Mouse (Mus musculus): ENCODE data around the gene Rps6ka2. TPM values are rescaled to one million over a fixed set of nuclear protein-coding genes. Genes with fewer than 3 reads are reported as not detected.

Rps6ka2 gene
- polyA plus RNA-seq, 1 experiment from 2014 or later, result 8.4 TPM

GRCm38 (mm10) chr17:7168961-7169626 is 821 bp upstream of the Rps6ka2 start:
- H3K4me1 ChIP-seq (replicated peaks; ENCODE audit: insufficient read depth, low read length), result 0 out of 2 replicates have a peak, but pooled peaks cover 13% of the 10 kb centered on the region
- no peaks in the 10 kb centered on the region for H3K27me3 ChIP-seq (ENCODE audit: insufficient read depth, low read length)
- peak overlapping the region; percentile 83 for H3K27ac ChIP-seq
- peak; percentile 31; the same call in 1 of the 2 replicates for ATAC-seq (replicated peaks; ENCODE audit: low FRiP score, low read depth)
- no peaks in the 10 kb centered on the region for H3K9me3 ChIP-seq (replicated peaks; ENCODE audit: low read length)
- 8% methylated on average over 15 of the region's 15 CpGs for WGBS
- H3K9ac ChIP-seq (ENCODE audit: low read depth, low read length), result peak overlapping the region; percentile 4; the same call in 1 of the 2 replicates
- H3K36me3 ChIP-seq (ENCODE audit: insufficient read depth, low read length), result no peaks in the 10 kb centered on the region
- TF ChIP-seq CTCF (IDR thresholded peaks at IDR 0.05; ENCODE audit: low read depth), result no peak
- H3K4me3 ChIP-seq (replicated peaks; ENCODE audit: low read depth, low read length), result peak overlapping the region; percentile 23
- H3K4me2 ChIP-seq (ENCODE audit: low read length), result peak overlapping the region; percentile 60
- peak; percentile 81 for DNase-seq (ENCODE audit: low spot score)

DNA sequence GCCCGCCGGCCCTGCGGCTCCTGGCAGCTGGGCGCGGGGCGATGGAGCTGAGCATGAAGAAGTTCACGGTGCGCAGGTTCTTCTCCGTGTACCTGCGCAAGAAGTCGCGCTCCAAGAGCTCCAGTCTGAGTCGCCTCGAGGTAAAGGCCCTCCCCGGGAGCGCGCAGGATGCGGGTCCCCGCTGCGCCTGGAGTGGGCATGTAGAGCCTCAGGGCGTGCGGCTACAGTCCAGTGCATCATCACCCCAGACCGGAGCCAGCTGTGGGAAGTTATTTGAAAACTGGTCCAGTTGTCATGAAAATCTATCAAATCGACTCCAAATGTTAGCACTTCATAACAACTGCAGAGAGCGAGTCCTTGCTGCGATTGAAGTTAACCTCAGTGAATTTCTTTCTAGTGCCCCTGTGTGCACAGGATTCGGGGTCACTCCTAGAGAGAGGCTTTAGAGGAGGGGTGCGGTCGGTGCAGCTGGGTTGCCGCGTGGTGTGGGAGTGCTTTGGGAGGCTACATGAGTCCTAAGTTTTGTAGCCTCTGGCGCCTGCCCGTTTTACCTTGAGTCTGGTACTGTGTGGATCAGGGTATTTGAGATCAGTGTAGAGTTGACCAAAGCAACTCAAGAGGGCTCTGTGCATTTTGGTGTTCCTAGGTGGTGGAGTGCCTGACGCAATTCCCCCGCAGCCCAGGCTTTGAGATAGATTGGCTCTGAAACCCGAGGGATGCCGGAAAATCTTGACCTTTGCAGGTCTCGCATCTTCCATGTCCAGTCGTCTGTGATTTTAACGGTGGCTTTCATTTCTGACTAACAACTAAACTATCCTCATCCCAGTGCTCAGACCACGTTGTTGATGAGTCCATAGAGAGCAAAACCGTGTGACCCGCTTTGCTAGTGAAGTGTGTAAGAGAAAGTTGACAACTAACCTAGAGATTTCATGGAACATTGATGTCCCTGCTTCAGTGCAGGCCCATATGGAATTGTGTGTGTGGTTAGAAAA is 685 bp downstream of the Rps6ka2 start:
- no peak for TF ChIP-seq CTCF (IDR thresholded peaks at IDR 0.05; ENCODE audit: low read depth)
- peak overlapping the region; percentile 80 for H3K27ac ChIP-seq
- H3K9ac ChIP-seq (ENCODE audit: low read depth, low read length), result peak overlapping the region; percentile 70
- H3K36me3 ChIP-seq (ENCODE audit: insufficient read depth, low read length), result no peaks in the 10 kb centered on the region
- H3K27me3 ChIP-seq (ENCODE audit: insufficient read depth, low read length), result no peaks in the 10 kb centered on the region
- peak overlapping the region; percentile 74 for H3K4me2 ChIP-seq (ENCODE audit: low read length)
- H3K4me1 ChIP-seq (replicated peaks; ENCODE audit: insufficient read depth, low read length), result 0 out of 2 replicates have a peak, but pooled peaks cover 13% of the 10 kb centered on the region
- ATAC-seq (replicated peaks; ENCODE audit: low FRiP score, low read depth) (peak; percentile 18; the same call in 1 of the 2 replicates), DNase-seq (ENCODE audit: low spot score) (no peak)
- H3K9me3 ChIP-seq (replicated peaks; ENCODE audit: low read length), result no peaks in the 10 kb centered on the region
- whole genome bisulfite sequencing, result 2% methylated on average over 43 of the region's 43 CpGs
- peak overlapping the region; percentile 71 for H3K4me3 ChIP-seq (replicated peaks; ENCODE audit: low read depth, low read length)

- H3K9ac ChIP-seq (ENCODE audit: low read depth, low read length), result no peak overlapping the region
- TF ChIP-seq CTCF (IDR thresholded peaks at IDR 0.05; ENCODE audit: low read depth), result no peak
- no peak overlapping the region for H3K4me2 ChIP-seq (ENCODE audit: low read length)
- H3K4me1 ChIP-seq (replicated peaks; ENCODE audit: insufficient read depth, low read length), result 0 out of 2 replicates have a peak, but pooled peaks cover 7% of the 10 kb centered on the region
- no peaks in the 10 kb centered on the region for H3K27me3 ChIP-seq (ENCODE audit: insufficient read depth, low read length)
- DNase-seq (ENCODE audit: low spot score) (no peak), ATAC-seq (replicated peaks; ENCODE audit: low FRiP score, low read depth) (no peak)
- no peak overlapping the region for H3K27ac ChIP-seq
- H3K9me3 ChIP-seq (replicated peaks; ENCODE audit: low read length), result no peaks in the 10 kb centered on the region
- H3K4me3 ChIP-seq (replicated peaks; ENCODE audit: low read depth, low read length), result no peak overlapping the region
- no peaks in the 10 kb centered on the region for H3K36me3 ChIP-seq (ENCODE audit: insufficient read depth, low read length)
- WGBS, result 34% methylated on average over 15 of the region's 15 CpGs
These were observed 3.6 kb downstream of the Rps6ka2 start for GRCm38 (mm10) chr17:7173331-7174028.

DNA sequence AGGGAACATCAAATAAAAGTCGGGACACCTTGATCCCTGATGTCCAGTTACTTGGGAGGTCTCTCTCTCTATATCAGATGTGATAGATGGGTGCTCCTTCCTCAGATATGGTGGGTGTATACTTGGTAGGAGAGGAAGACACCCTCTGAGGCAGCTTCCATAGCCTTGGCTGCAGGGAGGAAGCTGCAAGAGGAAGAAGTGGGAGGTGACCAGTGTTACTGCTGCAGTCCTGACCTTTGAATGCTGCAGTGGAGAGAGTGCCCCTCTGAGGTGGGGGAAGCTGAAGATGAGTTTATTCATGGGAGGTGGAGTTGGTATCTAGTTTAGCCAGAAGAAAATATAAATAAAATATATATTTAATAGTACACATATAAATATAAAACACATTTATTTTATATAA is 5.4 kb downstream of the Rps6ka2 start:
- Histone ChIP-seq H3K4me2 (ENCODE audit: low read length) (no peak overlapping the region), H3K27ac (no peak overlapping the region), H3K4me1 (replicated peaks; ENCODE audit: insufficient read depth, low read length) (0 out of 2 replicates have a peak, but pooled peaks cover 4% of the 10 kb centered on the region), H3K9me3 (replicated peaks; ENCODE audit: low read length) (no peaks in the 10 kb centered on the region), H3K27me3 (ENCODE audit: insufficient read depth, low read length) (no peaks in the 10 kb centered on the region), H3K36me3 (ENCODE audit: insufficient read depth, low read length) (no peaks in the 10 kb centered on the region), H3K9ac (ENCODE audit: low read depth, low read length) (no peak overlapping the region), H3K4me3 (replicated peaks; ENCODE audit: low read depth, low read length) (no peak overlapping the region)
- no peak for TF ChIP-seq CTCF (IDR thresholded peaks at IDR 0.05; ENCODE audit: low read depth)
- DNase-seq (ENCODE audit: low spot score) (no peak), ATAC-seq (replicated peaks; ENCODE audit: low FRiP score, low read depth) (no peak)
- WGBS, result 61% methylated on average over 1 of the region's 1 CpGs

DNA sequence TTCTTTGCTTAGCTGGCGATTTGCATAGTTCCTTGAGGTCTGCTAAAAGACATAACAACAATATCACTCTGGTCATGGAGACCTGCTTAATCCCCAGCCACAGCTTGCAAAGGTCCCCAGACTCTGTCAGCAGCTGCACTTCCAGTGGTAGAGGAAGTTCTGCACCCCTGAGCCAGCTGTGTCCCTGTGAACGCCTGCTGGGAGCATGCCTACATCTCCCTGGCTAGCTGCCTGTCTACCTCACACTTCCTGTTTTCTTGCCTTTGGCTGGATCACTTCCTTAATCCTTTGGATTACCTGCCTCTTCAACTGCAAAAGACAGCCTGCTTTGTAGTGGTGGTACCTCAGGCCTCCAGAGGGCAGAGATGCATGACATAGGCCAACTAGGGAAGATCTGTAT is 6.5 kb downstream of the Rps6ka2 start:
- 44% methylated on average over 2 of the region's 2 CpGs for WGBS
- no peak for ATAC-seq (replicated peaks; ENCODE audit: low FRiP score, low read depth)
- H3K9me3 ChIP-seq (replicated peaks; ENCODE audit: low read length), result no peaks in the 10 kb centered on the region
- TF ChIP-seq CTCF (IDR thresholded peaks at IDR 0.05; ENCODE audit: low read depth), result no peak
- no peak overlapping the region for H3K4me2 ChIP-seq (ENCODE audit: low read length)
- no peaks in the 10 kb centered on the region for H3K27me3 ChIP-seq (ENCODE audit: insufficient read depth, low read length)
- H3K4me3 ChIP-seq (replicated peaks; ENCODE audit: low read depth, low read length), result no peak overlapping the region
- DNase-seq (ENCODE audit: low spot score), result no peak
- H3K9ac ChIP-seq (ENCODE audit: low read depth, low read length), result no peak overlapping the region
- 0 out of 2 replicates have a peak, but pooled peaks cover 4% of the 10 kb centered on the region for H3K4me1 ChIP-seq (replicated peaks; ENCODE audit: insufficient read depth, low read length)
- H3K36me3 ChIP-seq (ENCODE audit: insufficient read depth, low read length), result no peaks in the 10 kb centered on the region
- no peak overlapping the region for H3K27ac ChIP-seq

- H3K4me1 ChIP-seq (replicated peaks; ENCODE audit: insufficient read depth, low read length), result 0 out of 2 replicates have a peak, but pooled peaks cover 4% of the 10 kb centered on the region
- TF ChIP-seq CTCF (IDR thresholded peaks at IDR 0.05; ENCODE audit: low read depth), result no peak
- H3K36me3 ChIP-seq (ENCODE audit: insufficient read depth, low read length), result no peaks in the 10 kb centered on the region
- ATAC-seq (replicated peaks; ENCODE audit: low FRiP score, low read depth) (no peak), DNase-seq (ENCODE audit: low spot score) (no peak)
- H3K4me2 ChIP-seq (ENCODE audit: low read length), result no peak overlapping the region
- no peaks in the 10 kb centered on the region for H3K27me3 ChIP-seq (ENCODE audit: insufficient read depth, low read length)
- H3K9me3 ChIP-seq (replicated peaks; ENCODE audit: low read length), result no peaks in the 10 kb centered on the region
- WGBS, result 81% methylated on average over 6 of the region's 6 CpGs
- H3K9ac ChIP-seq (ENCODE audit: low read depth, low read length), result no peak overlapping the region
- no peak overlapping the region for H3K27ac ChIP-seq
- H3K4me3 ChIP-seq (replicated peaks; ENCODE audit: low read depth, low read length), result no peak overlapping the region
These were observed 8.3 kb downstream of the Rps6ka2 start for GRCm38 (mm10) chr17:7178196-7178595.
